Mouse (Mus musculus) liver, adult (tissue): ENCODE measurements around the gene Atg10.

Source experiments
- GATA4 ChIP-seq: IDR thresholded peaks from 2 replicates; pipeline ENCODE4 v1.6.1; 2014; ENCODE audit warnings: mild to moderate bottlenecking, low read length; ENCODE audit not compliant: insufficient replicate concordance

The Atg10 gene

GRCm38 (mm10) chr13:91185248-91185867 is 38.4 kb downstream of the Atg10 start:
- TF ChIP-seq GATA4 = no peak

- no peak for TF ChIP-seq GATA4
Observed at GRCm38 (mm10) chr13:91184226-91184625, 39.5 kb downstream of the Atg10 start.

- no peak for TF ChIP-seq GATA4
Observed at GRCm38 (mm10) chr13:91180364-91180763, 43.4 kb downstream of the Atg10 start.

GRCm38 (mm10) chr13:91179174-91179899 is 44.4 kb downstream of the Atg10 start:
- no peak for TF ChIP-seq GATA4

GRCm38 (mm10) chr13:91178428-91179160 is 45.2 kb downstream of the Atg10 start:
- TF ChIP-seq GATA4 = no peak

- TF ChIP-seq GATA4 = no peak
Observed at GRCm38 (mm10) chr13:91175347-91175746, 48.4 kb downstream of the Atg10 start.

- TF ChIP-seq GATA4 = no peak
Observed at GRCm38 (mm10) chr13:91171766-91172491, 51.8 kb downstream of the Atg10 start.

- TF ChIP-seq GATA4 = no peak
Observed at GRCm38 (mm10) chr13:91171205-91171604, 52.6 kb downstream of the Atg10 start.

GRCm38 (mm10) chr13:91169529-91170319 is 54.0 kb downstream of the Atg10 start:
- no peak for TF ChIP-seq GATA4

GRCm38 (mm10) chr13:91168486-91168885 is 55.3 kb downstream of the Atg10 start:
- no peak for TF ChIP-seq GATA4

GRCm38 (mm10) chr13:91167561-91167960 is 56.2 kb downstream of the Atg10 start:
- TF ChIP-seq GATA4 = no peak

- no peak for TF ChIP-seq GATA4
Observed at GRCm38 (mm10) chr13:91166286-91166685, 57.5 kb downstream of the Atg10 start.

- TF ChIP-seq GATA4 = no peak
Observed at GRCm38 (mm10) chr13:91165200-91165599, 58.6 kb downstream of the Atg10 start.

- TF ChIP-seq GATA4 = no peak
Observed at GRCm38 (mm10) chr13:91163292-91163691, 60.5 kb downstream of the Atg10 start.

- no peak for TF ChIP-seq GATA4
Observed at GRCm38 (mm10) chr13:91162452-91162851, 61.3 kb downstream of the Atg10 start.
